Mouse (Mus musculus) ovary, postnatal 10 days (tissue): ENCODE data around the gene Pnpo.
A peak's percentile ranks its signal among the peaks of the same experiment; 100 is the strongest.

ENCODE experiments used
- DNase-seq: peaks from one replicate; pipeline ENCODE4 v3.0.0; 2022; ENCODE audit warnings: low spot score

The Pnpo gene

GRCm38 (mm10) chr11:96937549-96938425 lies 6.0 kb downstream of the Pnpo start:
- no peak for DNase-seq

GRCm38 (mm10) chr11:96935872-96936650 lies 7.7 kb downstream of the Pnpo start:
- no peak for DNase-seq

GRCm38 (mm10) chr11:96934921-96935356 lies 8.8 kb downstream of the Pnpo start:
- DNase-seq = no peak

- DNase-seq = no peak
These were observed 10.1 kb downstream of the Pnpo start for GRCm38 (mm10) chr11:96933562-96934276.

- no peak for DNase-seq
These were observed 12.3 kb downstream of the Pnpo start for GRCm38 (mm10) chr11:96931327-96932062.

GRCm38 (mm10) chr11:96929766-96930331 lies 13.9 kb downstream of the Pnpo start:
- DNase-seq = no peak

- no peak for DNase-seq
These were observed 14.6 kb downstream of the Pnpo start for GRCm38 (mm10) chr11:96929096-96929765.

- DNase-seq = no peak
These were observed 15.1 kb downstream of the Pnpo start for GRCm38 (mm10) chr11:96928691-96929090.

GRCm38 (mm10) chr11:96928088-96928487 lies 15.7 kb downstream of the Pnpo start, which contains the start of gene Prr15l:
Gene Prr15l (plus strand): TSS chr11:96928104.
- no peak for DNase-seq

- DNase-seq = no peak
These were observed 17.2 kb downstream of the Pnpo start for GRCm38 (mm10) chr11:96926587-96926986.

GRCm38 (mm10) chr11:96925469-96926148 lies 18.2 kb downstream of the Pnpo start:
- DNase-seq = no peak

GRCm38 (mm10) chr11:96924861-96925260 lies 18.9 kb downstream of the Pnpo start:
- no peak for DNase-seq

- no peak for DNase-seq
These were observed 24.8 kb downstream of the Pnpo start for GRCm38 (mm10) chr11:96919003-96919402.

- DNase-seq = no peak
These were observed 26.4 kb downstream of the Pnpo start for GRCm38 (mm10) chr11:96917415-96917814.

- DNase-seq = no peak
These were observed 26.8 kb downstream of the Pnpo start for GRCm38 (mm10) chr11:96916885-96917396.

- peak; percentile 90 for DNase-seq
These were observed 27.5 kb downstream of the Pnpo start, which contains the start of gene Cdk5rap3 for GRCm38 (mm10) chr11:96916044-96916884. Gene Cdk5rap3 (minus strand): TSS chr11:96916496.

- no peak for DNase-seq
These were observed 31.1 kb downstream of the Pnpo start for GRCm38 (mm10) chr11:96912682-96913081.

GRCm38 (mm10) chr11:96910003-96910402 lies 33.8 kb downstream of the Pnpo start:
- peak; percentile 54 for DNase-seq

GRCm38 (mm10) chr11:96908594-96908993 lies 35.2 kb downstream of the Pnpo start:
- DNase-seq = no peak
